Mouse (Mus musculus) kidney, adult 2 months (tissue): ENCODE measurements around the gene Cyp46a1. TPM values are rescaled to one million over a fixed set of nuclear protein-coding genes. Genes with fewer than 3 reads are reported as not detected.

ENCODE experiments used
- DNase-seq: peaks from one replicate; pipeline ENCODE4 v3.0.0; 2021
- H3K27ac ChIP-seq: fragments of 200-500 bp; 2 replicates; pipeline ENCODE4 v1.5.1; 2012; ENCODE audit warnings: low read depth, low read length, control low read depth, inconsistent platforms; ENCODE audit not compliant: insufficient read depth
- H3K27me3 ChIP-seq: fragments of 200-500 bp; replicated peaks from 2 replicates; pipeline ENCODE4 v1.6.1; 2012; ENCODE audit warnings: mild to moderate bottlenecking, moderate library complexity, low read length, inconsistent platforms; ENCODE audit not compliant: control insufficient read depth, insufficient read depth
- H3K36me3 ChIP-seq: fragments of 200-500 bp; 2 replicates; pipeline ENCODE4 v1.6.1; 2012; ENCODE audit warnings: mild to moderate bottlenecking, moderate library complexity, low read length, inconsistent platforms; ENCODE audit not compliant: control insufficient read depth, insufficient read depth
- H3K4me1 ChIP-seq: fragments of 200-500 bp; 2 replicates; pipeline ENCODE4 v1.6.1; 2011; ENCODE audit warnings: low read length; ENCODE audit not compliant: control insufficient read depth, insufficient read depth
- H3K4me3 ChIP-seq: fragments of 200-500 bp; 2 replicates; pipeline ENCODE4 v1.5.1; 2011; ENCODE audit warnings: mild to moderate bottlenecking, low read depth, low read length, control low read depth; ENCODE audit not compliant: insufficient read depth
- CTCF ChIP-seq: fragments of 200-500 bp; conservative IDR thresholded peaks from 2 replicates; pipeline ENCODE4 v1.5.1; 2011; ENCODE audit warnings: low read depth, mild to moderate bottlenecking, control low read depth, low read length, moderate library complexity, mixed read lengths; ENCODE audit not compliant: insufficient read depth, insufficient read length
- POLR2A ChIP-seq: fragments of 200-500 bp; IDR thresholded peaks from one replicate; pipeline ENCODE4 v1.6.1; 2011; ENCODE audit warnings: low read depth, low read length, control low read depth
- WGBS: fragments of 180-500 bp; shearing (Covaris S2); methylation state at CpG from one replicate; pipeline ENCODE4 v1.1.7; 2018; 5-methylcytosine and 5-hydroxymethylcytosine counted together
- polyA plus RNA-seq: library from polyadenylated mRNA; depleted of rRNA; stranded (reverse); fragments of >200 nt; gene quantifications from 2 replicates; pipeline ENCODE4 v1.2.3, GENCODE M21; 2012

Gene Cyp46a1
- polyA plus RNA-seq, 1 experiment, result 4.1 TPM

DNA sequence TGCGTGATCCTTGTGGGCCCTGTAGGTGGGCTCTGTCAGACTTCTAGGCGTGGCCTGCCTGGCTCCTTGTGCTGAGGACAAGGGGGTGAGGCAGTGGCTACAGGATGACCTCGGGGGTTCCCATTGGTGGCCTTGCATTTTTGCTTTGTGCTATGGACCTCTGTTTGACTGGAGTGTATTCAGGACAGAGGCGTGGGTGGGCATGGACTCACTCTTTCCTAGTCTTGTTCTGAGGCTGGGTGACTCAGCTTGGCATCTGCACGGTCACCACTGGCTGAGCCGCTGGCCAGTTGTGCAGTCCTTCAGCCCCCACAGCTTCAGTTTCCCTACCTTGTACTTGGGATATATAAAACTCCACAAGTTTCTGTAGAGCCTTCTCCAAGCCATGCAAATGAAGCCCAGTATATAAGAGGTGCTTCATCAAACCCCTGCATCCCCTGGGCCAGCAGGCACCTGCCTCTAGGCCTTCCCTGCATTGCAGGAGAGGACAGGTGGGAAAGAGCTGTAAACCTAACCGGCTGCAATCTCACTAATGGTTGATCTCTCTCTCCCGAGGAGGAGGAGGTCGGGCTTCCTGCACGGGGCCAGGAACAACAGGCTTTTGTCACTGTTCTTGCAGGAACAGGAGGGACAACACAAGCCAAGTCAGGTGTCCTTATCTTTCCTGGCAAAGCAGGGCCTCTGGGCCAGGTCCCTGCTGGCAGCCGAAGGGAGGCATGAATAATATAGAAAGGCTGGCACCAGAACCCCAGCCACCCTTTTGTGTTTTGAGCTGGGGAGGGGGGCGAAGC is 58.3 kb downstream of the Cyp46a1 start:
- 68% methylated on average over 12 of the region's 12 CpGs for WGBS
- 0 out of 2 replicates have a peak, but pooled peaks cover 4% of the 10 kb centered on the region for H3K4me1 ChIP-seq

DNA sequence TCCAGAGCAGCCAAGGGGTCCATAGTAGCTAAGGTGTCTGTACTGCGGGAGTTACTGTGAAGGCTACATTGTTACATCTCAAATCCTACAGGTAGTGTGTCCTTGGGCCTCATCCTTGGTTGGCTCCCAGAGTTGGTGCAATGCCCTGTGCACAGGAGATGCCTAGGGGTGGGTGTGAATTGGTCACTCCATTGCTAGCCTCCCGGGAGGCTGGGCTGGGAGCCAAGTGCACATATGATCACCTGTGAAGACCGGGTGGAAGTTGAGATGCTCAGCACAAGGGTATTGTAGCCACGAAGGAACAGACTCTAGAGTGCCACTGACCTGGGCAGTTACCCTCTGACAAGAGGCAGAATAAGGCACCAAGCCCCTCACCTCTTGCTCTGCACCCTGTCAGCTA is 58.9 kb downstream of the Cyp46a1 start:
- peaks cover 4% of the 10 kb centered on the region; the same call in 1 of the 2 replicates for H3K4me1 ChIP-seq
- 46% methylated on average over 4 of the region's 4 CpGs for WGBS
- no peaks in the 10 kb centered on the region for H3K36me3 ChIP-seq
- TF ChIP-seq POLR2A (no peak), CTCF (no peak)
- no peak overlapping the region for H3K4me3 ChIP-seq
- H3K27ac ChIP-seq, result peak overlapping the region; percentile 3; the same call in 1 of the 2 replicates
- H3K27me3 ChIP-seq, result no peaks in the 10 kb centered on the region
- no peak for DNase-seq

More for the DNA sequence above, 58.3 kb downstream of the Cyp46a1 start:
- DNase-seq, result no peak
- no peaks in the 10 kb centered on the region for H3K36me3 ChIP-seq
- TF ChIP-seq POLR2A (no peak), CTCF (no peak)
- H3K4me3 ChIP-seq, result no peak overlapping the region
- no peak overlapping the region for H3K27ac ChIP-seq
- no peaks in the 10 kb centered on the region for H3K27me3 ChIP-seq

DNA sequence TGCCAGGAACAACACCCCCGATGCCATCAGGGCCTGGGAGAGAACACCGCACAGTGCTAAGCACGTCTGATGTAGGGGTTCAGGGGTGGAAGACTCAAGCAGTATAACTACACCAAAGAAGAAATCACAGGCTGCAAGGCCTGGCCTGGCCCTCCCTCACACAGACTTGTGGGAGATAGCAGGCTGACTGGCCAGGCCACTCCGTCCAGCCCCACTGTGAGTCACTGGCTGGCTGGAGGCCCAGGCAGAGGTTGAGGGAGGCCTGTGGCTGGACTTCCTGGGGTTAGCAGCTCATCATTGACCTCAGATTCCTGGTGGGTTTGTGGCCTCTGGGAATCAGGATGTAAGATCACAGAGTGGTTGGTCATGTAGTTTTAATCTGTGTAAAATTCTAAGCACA is 59.5 kb downstream of the Cyp46a1 start:
- H3K4me1 ChIP-seq, result peaks cover 4% of the 10 kb centered on the region; the same call in 1 of the 2 replicates

DNA sequence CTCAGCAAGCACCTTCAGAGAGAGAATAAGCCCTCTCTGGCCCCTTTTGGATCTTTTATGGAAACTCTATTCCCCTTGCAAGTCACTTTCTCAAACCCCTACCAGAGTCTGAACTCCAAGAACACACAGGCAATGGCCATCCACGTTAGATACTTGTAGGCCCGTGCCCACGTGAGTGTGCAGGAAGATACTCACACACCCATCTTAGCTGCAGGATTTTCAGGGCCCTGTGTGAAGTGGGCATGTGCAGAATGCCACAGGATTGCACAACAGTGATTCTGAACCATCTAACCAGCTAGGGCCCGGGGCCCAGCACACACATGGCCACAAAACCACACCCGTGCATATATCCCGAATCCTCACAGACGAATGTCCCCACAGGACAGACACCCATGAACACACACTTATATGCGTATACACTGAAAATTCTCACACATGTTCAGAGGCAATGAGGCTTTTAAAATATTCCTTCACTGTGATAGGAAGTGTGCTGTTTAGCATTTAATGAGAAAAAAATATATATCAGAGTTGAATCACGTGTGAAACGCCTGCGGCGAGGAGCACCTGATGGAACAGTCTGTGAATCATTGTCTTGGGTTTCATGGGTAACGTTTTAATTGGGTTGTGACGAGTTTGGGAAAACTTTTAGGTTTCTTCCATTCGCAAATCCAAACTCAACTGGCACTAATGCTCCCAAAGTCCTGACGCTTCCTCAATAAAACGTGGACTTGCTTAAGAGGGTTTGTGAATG is 60.5 kb downstream of the Cyp46a1 start:
- Histone ChIP-seq H3K4me1 (peaks cover 4% of the 10 kb centered on the region; the same call in 1 of the 2 replicates), H3K4me3 (no peak overlapping the region), H3K27ac (0 out of 2 replicates have a peak overlapping the region, but pooled peaks have one; percentile 6), H3K36me3 (no peaks in the 10 kb centered on the region), H3K27me3 (no peaks in the 10 kb centered on the region)
- no peak for TF ChIP-seq POLR2A
- no peak for TF ChIP-seq CTCF
- peak; percentile 33 for DNase-seq
- 80% methylated on average over 17 of the region's 17 CpGs for WGBS

More for the DNA sequence above, 59.5 kb downstream of the Cyp46a1 start:
- peak; percentile 93 for DNase-seq
- Histone ChIP-seq H3K4me3 (no peak overlapping the region), H3K36me3 (no peaks in the 10 kb centered on the region), H3K27me3 (no peaks in the 10 kb centered on the region), H3K27ac (peak overlapping the region; percentile 3; the same call in 1 of the 2 replicates)
- no peak for TF ChIP-seq CTCF
- TF ChIP-seq POLR2A, result no peak
- WGBS, result 64% methylated on average over 4 of the region's 4 CpGs

DNA sequence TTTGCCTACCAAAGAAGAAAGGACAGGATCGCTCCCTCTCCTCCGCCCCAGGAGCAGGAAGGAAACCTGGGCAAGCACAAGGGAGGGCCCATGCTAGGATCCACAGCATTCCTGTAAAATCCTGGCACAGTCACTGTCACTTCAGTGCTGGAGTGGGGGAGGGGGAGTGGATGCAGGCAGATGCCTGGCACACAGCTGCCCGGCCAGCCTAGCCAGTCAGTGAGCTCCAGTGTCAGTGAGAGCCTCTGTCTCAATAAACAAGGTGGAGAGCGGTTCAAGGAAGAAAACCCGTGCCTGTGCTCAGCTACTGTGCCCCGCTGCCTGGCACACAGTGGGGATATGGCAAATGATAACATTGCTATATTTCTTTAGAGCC is 61.1 kb downstream of the Cyp46a1 start:
- Histone ChIP-seq H3K4me1 (peaks cover 4% of the 10 kb centered on the region; the same call in 1 of the 2 replicates), H3K36me3 (no peaks in the 10 kb centered on the region), H3K27me3 (no peaks in the 10 kb centered on the region), H3K27ac (no peak overlapping the region), H3K4me3 (no peak overlapping the region)
- TF ChIP-seq POLR2A (no peak), CTCF (no peak)
- WGBS, result 82% methylated on average over 6 of the region's 6 CpGs
- DNase-seq, result no peak

DNA sequence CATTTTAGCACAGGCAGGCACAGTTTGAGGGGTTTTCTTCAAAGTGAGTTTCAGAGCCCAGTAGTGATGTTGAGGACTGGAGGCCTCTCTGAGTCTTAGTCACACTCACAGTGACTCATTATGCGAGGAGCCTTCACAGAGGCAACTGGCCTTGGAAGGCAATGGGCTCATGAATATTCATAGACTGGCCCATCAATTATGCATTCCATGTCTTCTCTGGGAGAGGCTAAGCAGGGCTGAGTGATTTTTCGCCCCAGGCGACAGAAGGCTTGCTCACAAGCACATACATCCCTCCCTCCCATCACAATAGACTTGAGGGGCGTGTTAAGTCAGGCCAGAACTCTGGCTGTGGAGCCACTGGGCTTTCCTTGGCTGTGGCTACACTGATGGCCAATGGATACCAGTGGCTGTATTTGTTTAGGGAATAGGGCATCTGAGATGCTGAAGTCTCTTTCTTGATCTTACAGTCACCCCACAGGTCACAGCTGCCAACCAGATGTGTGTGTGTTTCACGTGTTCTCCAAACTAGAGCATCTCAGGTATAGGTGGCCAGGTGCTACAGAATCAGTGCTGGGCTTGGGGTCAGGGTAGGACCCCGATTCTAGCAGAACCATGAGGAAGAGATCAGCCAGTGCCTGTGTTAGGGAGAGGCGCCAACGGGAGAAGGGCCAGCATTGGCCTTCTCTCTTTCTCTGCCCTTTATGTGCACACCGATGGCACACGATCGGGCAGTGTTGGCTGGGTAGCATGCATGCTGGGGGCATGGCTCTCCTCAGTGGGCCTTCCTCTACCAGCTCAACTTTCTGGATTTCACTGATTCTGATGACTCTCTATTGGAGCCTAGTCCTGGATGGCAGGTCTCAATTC is 62.1 kb downstream of the Cyp46a1 start:
- TF ChIP-seq POLR2A (no peak), CTCF (no peak)
- no peak overlapping the region for H3K4me3 ChIP-seq
- peaks cover 4% of the 10 kb centered on the region; the same call in 1 of the 2 replicates for H3K4me1 ChIP-seq
- no peaks in the 10 kb centered on the region for H3K36me3 ChIP-seq
- H3K27ac ChIP-seq, result no peak overlapping the region
- 77% methylated on average over 11 of the region's 11 CpGs for WGBS
- no peaks in the 10 kb centered on the region for H3K27me3 ChIP-seq
- DNase-seq, result peak; percentile 75

DNA sequence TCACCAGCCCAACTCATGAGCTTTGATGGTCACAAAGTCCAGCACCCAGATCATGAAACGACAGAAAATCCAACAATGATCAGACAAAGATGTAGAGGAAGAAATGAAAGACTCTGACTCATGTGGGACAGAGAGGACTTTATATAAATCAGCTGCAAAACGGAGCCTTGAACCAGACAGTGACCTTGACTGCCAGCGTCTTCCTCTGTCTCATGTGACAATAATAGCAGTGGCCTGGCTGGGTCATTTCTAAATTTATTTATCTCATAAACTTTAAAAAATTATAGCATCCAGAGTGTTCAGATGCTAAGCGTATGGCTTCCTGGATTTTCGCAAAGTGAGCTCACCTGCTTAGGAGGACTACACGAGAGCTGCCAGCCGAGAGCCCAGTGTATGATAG is 64.5 kb downstream of the Cyp46a1 start:
- H3K27ac ChIP-seq, result no peak overlapping the region
- WGBS, result 65% methylated on average over 7 of the region's 7 CpGs

More for the DNA sequence above, 64.5 kb downstream of the Cyp46a1 start:
- Histone ChIP-seq H3K4me3 (no peak overlapping the region), H3K27me3 (no peaks in the 10 kb centered on the region), H3K4me1 (peaks cover 4% of the 10 kb centered on the region; the same call in 1 of the 2 replicates), H3K36me3 (no peaks in the 10 kb centered on the region)
- peak; percentile 19 for DNase-seq
- TF ChIP-seq POLR2A (no peak), CTCF (no peak)
